Mouse (Mus musculus) neural tube, embryonic 13.5 days (tissue): ENCODE data around the gene Epb41l3. TPM values are rescaled to one million over a fixed set of nuclear protein-coding genes. Genes with fewer than 3 reads are reported as not detected.

Experiments
- ATAC-seq: fragments of 200-750 bp; cut with Nextera tagmentation; 2 replicates; pipeline ENCODE4 v1.8.0; 2017; ENCODE audit warnings: low read depth, mild to moderate bottlenecking, moderate TSS enrichment, moderate library complexity
- H3K27ac ChIP-seq: fragments of 300-500 bp; sonication (generic); replicated peaks from 2 replicates; pipeline ENCODE4 v1.5.1; 2015; ENCODE audit warnings: moderate library complexity, mild to moderate bottlenecking, inconsistent platforms
- H3K27me3 ChIP-seq: fragments of 300-500 bp; sonication (generic); 2 replicates; pipeline ENCODE4 v1.6.1; 2015; ENCODE audit warnings: mild to moderate bottlenecking, inconsistent platforms
- H3K36me3 ChIP-seq: fragments of 300-500 bp; sonication (generic); 2 replicates; pipeline ENCODE4 v1.6.1; 2015; ENCODE audit warnings: mild to moderate bottlenecking, inconsistent platforms
- H3K4me1 ChIP-seq: fragments of 300-500 bp; sonication (generic); replicated peaks from 2 replicates; pipeline ENCODE4 v1.6.1; 2015; ENCODE audit warnings: inconsistent platforms
- H3K4me2 ChIP-seq: fragments of 300-500 bp; sonication (generic); 2 replicates; pipeline ENCODE4 v1.6.1; 2015; ENCODE audit warnings: inconsistent platforms, mild to moderate bottlenecking, moderate library complexity
- H3K4me3 ChIP-seq: fragments of 300-500 bp; sonication (generic); 2 replicates; pipeline ENCODE4 v1.5.1; 2015; ENCODE audit warnings: mild to moderate bottlenecking, inconsistent platforms
- H3K9ac ChIP-seq: fragments of 300-500 bp; sonication (generic); 2 replicates; pipeline ENCODE4 v1.6.1; 2015; ENCODE audit warnings: moderate library complexity, mild to moderate bottlenecking, inconsistent platforms
- H3K9me3 ChIP-seq: fragments of 300-500 bp; sonication (generic); 2 replicates; pipeline ENCODE4 v1.6.1; 2016; ENCODE audit warnings: inconsistent platforms
- WGBS: fragments of 180-500 bp; shearing (Covaris S2); methylation state at CpG from one replicate; pipeline ENCODE4 v1.1.7; 2015; 5-methylcytosine and 5-hydroxymethylcytosine counted together
- polyA plus RNA-seq: library from polyadenylated mRNA; unstranded; fragments of >200 nt; fragmentation: Nextera tagmentation; extraction: Ambion mirVana; gene quantifications from 2 replicates; pipeline ENCODE4 v1.2.1, GENCODE M21; 2015

Epb41l3 gene
- polyA plus RNA-seq: 121 and 122 TPM in 2 replicates

DNA sequence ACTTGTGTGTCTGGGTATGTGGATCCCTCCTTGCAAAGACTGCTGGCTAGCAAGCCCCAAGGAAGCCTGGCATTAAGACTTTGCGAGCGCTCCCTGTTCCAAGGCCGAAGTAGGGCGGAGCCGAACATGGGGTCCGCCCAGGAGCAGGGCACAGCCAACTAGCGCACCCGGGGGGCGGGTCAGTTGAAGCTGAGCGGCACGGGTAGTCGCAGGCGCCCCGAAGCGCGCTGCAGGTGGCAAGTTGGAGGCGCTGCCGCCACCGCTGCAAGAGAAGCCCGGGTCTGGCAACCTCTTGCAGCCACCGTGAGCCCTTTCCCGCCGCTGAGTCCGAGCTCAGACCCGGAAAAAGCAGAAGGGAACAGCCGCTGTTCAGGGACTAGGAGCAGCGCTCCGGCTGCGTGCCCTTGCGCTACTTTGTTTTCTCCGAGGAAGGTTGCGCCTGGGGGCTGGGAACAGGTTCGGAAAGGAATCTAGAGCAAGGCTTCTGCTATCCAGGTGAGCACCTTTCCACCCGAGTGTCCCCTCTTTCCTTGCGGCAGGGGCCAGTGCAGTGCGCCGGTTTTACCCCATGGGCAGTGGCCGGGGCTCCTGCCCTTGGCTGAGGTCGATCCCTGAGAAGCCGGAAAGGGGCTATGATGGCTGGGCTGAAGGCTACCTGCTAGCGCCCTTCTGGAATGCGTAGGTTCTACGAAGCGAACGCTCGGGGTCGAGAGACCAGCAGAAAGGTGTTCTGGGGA, at the start of gene Epb41l3:
Epb41l3 (plus strand) TSS at position 183 of the 737 bp plus-strand sequence.
- H3K4me3 ChIP-seq: peak within 1 kb of the TSS; percentile 66
- H3K9me3 ChIP-seq: no peaks in the 10 kb centered on the region
- ATAC-seq: peak; percentile 95
- peaks cover 28% of the 10 kb centered on the region for H3K4me1 ChIP-seq
- H3K27ac ChIP-seq: 0 out of 2 replicates have a peak within 1 kb of the TSS, but pooled peaks have one; percentile 6
- peaks cover 49% of the 10 kb centered on the region for H3K27me3 ChIP-seq
- under 1% methylated on average over 47 of the region's 47 CpGs for WGBS
- H3K36me3 ChIP-seq: no peaks in the 10 kb centered on the region
- H3K9ac ChIP-seq: peak within 1 kb of the TSS; percentile 73
- peak within 1 kb of the TSS; percentile 100 for H3K4me2 ChIP-seq

DNA sequence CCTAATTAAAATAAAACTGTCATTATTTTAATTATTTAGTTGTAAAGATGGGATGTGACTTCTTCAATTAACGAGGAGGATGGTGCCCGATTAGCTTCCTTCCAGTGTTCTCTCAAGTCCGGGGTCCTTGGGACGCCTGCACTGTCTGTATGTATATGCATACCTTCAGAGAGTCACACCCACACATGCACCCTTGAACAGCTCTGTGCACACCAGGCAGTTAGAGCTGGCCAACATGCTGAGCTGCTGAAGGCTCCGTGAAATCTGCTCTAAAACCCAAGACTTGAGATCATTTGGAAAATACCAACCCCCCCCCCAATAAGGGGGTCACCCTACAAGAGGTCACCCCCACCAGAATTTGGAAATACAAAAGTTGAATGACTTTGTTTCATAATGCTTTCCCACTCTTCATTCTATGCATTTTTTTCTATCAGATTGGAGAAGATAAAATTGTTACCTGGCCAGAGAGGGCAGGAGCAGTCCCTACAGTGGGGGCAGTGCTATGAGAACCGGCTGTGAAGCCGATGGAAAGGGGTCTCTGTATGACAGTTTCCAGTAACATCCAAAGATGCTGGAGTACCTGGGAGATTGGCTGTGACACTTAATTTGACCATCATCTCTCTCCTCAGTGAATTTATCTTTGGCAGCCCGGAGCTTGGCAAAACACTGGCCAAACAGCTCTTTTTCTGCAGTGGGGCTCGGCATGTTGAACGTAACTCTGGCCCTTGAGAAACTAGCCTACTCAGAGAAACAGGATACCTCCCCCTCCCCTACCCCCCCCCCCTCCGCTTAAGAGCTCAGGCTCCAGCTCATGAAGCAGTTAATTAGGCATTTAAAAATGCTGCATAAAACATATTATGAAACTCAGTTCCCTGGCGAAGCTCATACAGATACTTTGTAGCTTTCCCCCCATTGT, 36.5 kb upstream of the Epb41l3 start:
- no peak for ATAC-seq
- H3K27me3 ChIP-seq: no peaks in the 10 kb centered on the region
- H3K4me3 ChIP-seq: no peak overlapping the region
- no peaks in the 10 kb centered on the region for H3K4me1 ChIP-seq
- H3K36me3 ChIP-seq: no peaks in the 10 kb centered on the region
- no peak overlapping the region for H3K4me2 ChIP-seq
- H3K9me3 ChIP-seq: no peaks in the 10 kb centered on the region
- WGBS: 73% methylated on average over 12 of the region's 12 CpGs
- H3K27ac ChIP-seq: no peak overlapping the region
- H3K9ac ChIP-seq: no peak overlapping the region

DNA sequence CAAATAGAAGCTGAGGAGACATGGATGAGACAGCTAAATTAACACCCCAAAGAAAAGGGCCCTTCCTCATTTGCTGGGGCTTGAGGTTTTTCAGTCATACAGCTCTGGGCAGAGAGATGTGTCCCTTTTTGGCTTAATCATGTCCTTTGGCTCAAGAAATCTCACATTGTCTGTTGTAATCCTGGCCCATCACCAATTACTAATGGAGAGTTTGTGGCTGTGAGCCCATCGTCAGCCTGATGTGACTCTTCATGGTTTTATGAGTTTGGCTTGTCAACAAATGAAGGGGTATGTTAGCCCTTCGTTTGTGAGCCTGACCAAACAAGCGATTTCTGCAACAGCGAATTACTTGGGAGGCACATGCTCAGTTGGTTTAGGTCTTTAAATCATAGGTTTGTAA, 34.0 kb upstream of the Epb41l3 start:
- Histone ChIP-seq H3K4me1 (no peaks in the 10 kb centered on the region), H3K4me3 (no peak overlapping the region), H3K27me3 (no peaks in the 10 kb centered on the region), H3K36me3 (no peaks in the 10 kb centered on the region), H3K9me3 (no peaks in the 10 kb centered on the region), H3K4me2 (no peak overlapping the region), H3K27ac (no peak overlapping the region), H3K9ac (no peak overlapping the region)
- 65% methylated on average over 4 of the region's 4 CpGs for WGBS
- ATAC-seq: no peak

DNA sequence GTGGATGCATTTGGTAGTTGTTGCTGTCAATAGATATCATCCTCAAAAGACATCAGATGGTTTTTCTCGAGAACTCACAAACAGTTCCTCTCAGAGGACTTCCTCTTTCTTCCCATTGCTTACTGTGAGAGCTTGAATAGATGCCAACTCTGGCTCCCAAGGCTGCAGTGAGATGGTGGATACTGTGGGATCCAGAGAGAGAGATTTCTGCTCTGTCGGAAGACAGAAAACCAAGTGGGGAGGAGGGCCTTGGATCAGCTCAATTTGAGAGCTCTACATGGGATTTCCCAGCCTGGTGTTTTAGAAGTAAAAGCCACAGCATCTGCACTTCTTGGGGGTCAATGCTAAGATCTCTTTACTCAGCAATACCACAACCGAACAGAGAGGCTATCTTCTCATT, 26.7 kb upstream of the Epb41l3 start:
- Histone ChIP-seq H3K27ac (no peak overlapping the region), H3K4me1 (no peaks in the 10 kb centered on the region), H3K36me3 (no peaks in the 10 kb centered on the region), H3K4me3 (no peak overlapping the region), H3K27me3 (no peaks in the 10 kb centered on the region), H3K4me2 (no peak overlapping the region), H3K9me3 (no peaks in the 10 kb centered on the region), H3K9ac (no peak overlapping the region)
- no peak for ATAC-seq
- WGBS: 83% methylated on average over 3 of the region's 3 CpGs

DNA sequence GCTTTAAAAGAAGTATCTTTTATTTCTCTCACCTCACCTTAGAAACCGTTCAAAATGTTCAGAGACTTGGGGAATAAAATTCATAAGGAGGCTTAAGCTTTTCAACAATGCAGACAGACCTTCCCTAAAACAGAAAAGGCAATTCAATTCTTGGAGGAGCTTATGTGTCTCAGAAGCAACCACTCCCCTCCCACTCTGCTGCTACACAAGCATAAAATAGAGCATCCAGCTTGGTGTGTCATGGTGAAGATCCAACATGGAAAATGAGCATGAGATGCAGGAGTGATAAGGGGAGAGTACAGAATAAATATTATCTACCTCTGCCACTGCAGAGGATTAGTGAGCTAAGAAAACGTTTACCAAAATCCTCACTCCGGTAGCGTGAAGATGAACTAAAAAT, 21.5 kb upstream of the Epb41l3 start:
- Histone ChIP-seq H3K36me3 (no peaks in the 10 kb centered on the region), H3K27ac (no peak overlapping the region), H3K27me3 (no peaks in the 10 kb centered on the region), H3K4me3 (no peak overlapping the region), H3K4me2 (no peak overlapping the region), H3K4me1 (no peaks in the 10 kb centered on the region), H3K9me3 (no peaks in the 10 kb centered on the region), H3K9ac (no peak overlapping the region)
- no peak for ATAC-seq
- WGBS: 85% methylated on average over 4 of the region's 4 CpGs

DNA sequence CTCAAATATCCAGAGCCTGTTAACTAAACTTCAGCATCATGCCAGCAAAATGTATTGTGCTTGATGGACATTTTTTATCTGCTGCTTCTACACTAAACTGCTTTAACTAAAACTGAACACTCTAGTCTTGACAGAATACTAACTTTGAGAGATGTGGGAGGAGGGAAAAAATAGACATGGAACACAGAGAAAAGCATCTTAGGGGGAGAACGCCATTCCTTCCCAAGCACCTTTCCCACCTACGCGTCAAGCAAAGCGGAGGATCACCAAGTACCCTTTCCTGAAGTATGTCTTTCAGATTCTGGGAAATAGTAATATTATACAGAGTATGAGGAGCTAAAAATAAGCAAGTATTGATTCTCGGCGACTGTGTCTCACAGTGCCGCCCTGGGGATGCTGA, 15.7 kb upstream of the Epb41l3 start:
- H3K4me1 ChIP-seq: no peaks in the 10 kb centered on the region
- no peak for ATAC-seq
- no peaks in the 10 kb centered on the region for H3K9me3 ChIP-seq
- WGBS: 87% methylated on average over 7 of the region's 7 CpGs
- no peak overlapping the region for H3K9ac ChIP-seq
- no peaks in the 10 kb centered on the region for H3K27me3 ChIP-seq
- no peak overlapping the region for H3K27ac ChIP-seq
- H3K4me3 ChIP-seq: no peak overlapping the region
- no peaks in the 10 kb centered on the region for H3K36me3 ChIP-seq
- no peak overlapping the region for H3K4me2 ChIP-seq

DNA sequence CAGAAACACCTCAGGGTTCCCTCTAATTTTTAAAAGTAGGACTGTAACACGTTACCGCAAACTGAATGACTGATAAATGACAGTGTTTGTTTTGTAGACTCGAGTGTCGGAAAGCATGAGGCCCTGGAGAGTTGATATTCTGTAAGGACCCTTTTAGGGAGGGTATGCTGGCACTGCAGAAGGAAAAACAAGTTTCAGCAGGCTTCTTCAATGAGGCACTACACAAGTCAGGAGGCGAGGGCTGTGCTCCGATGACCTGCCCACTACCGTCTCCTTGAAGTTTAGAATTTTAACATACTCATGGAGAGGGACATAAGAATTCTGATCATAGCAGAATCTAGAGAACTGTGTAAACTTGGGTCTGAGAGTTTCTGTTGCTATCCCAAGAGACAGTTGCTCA, 15.1 kb upstream of the Epb41l3 start:
- no peak overlapping the region for H3K4me3 ChIP-seq
- 88% methylated on average over 7 of the region's 7 CpGs for WGBS
- no peaks in the 10 kb centered on the region for H3K9me3 ChIP-seq
- ATAC-seq: no peak
- no peaks in the 10 kb centered on the region for H3K4me1 ChIP-seq
- no peak overlapping the region for H3K27ac ChIP-seq
- no peaks in the 10 kb centered on the region for H3K36me3 ChIP-seq
- H3K9ac ChIP-seq: no peak overlapping the region
- no peak overlapping the region for H3K4me2 ChIP-seq
- no peaks in the 10 kb centered on the region for H3K27me3 ChIP-seq

DNA sequence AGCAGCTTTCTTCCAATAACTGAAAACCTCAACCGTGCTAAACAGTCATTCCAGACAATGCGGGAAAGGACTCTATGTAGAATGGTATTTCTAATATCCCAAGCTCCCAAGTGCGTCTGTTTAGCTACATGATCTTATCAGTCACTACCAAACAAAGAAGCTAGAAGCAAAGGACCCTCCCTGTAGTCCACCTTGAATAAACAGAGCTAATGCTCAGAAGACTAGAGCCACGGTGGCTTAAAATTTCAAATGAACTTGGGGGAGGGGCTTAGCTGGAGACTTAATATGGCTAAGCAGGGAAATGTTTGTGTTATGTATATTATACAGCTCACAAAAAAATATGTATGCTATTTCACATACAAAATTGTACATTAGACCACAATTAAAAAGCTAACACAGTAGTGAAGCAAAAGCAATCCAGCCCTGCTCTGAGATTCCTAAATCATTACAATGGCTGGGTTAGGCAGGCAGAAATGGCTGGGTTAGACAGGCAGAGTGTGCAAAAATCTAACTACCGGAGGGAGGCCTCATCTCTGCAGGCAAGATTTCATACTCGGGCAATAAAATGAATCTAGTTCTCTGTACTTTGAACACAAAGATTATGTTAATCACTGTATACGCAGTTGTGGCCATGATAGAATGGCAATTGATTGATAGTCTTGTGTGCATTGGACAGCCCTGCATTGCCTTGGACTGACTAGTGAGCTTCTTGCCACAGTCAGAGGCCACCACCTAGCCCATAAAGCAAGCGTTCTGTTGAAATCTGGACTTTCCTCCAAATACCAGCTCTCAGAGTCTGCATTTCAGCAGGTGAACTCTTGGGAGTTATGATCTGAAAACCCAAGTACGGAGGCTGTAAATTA, 13.4 kb upstream of the Epb41l3 start:
- no peak overlapping the region for H3K4me3 ChIP-seq
- peak overlapping the region; percentile 61 for H3K27ac ChIP-seq
- H3K9ac ChIP-seq: no peak overlapping the region
- no peaks in the 10 kb centered on the region for H3K27me3 ChIP-seq
- H3K9me3 ChIP-seq: no peaks in the 10 kb centered on the region
- no peaks in the 10 kb centered on the region for H3K4me1 ChIP-seq
- peak; percentile 50; the same call in 1 of the 2 replicates for ATAC-seq
- H3K4me2 ChIP-seq: no peak overlapping the region
- WGBS: 62% methylated on average over 9 of the region's 9 CpGs
- no peaks in the 10 kb centered on the region for H3K36me3 ChIP-seq

DNA sequence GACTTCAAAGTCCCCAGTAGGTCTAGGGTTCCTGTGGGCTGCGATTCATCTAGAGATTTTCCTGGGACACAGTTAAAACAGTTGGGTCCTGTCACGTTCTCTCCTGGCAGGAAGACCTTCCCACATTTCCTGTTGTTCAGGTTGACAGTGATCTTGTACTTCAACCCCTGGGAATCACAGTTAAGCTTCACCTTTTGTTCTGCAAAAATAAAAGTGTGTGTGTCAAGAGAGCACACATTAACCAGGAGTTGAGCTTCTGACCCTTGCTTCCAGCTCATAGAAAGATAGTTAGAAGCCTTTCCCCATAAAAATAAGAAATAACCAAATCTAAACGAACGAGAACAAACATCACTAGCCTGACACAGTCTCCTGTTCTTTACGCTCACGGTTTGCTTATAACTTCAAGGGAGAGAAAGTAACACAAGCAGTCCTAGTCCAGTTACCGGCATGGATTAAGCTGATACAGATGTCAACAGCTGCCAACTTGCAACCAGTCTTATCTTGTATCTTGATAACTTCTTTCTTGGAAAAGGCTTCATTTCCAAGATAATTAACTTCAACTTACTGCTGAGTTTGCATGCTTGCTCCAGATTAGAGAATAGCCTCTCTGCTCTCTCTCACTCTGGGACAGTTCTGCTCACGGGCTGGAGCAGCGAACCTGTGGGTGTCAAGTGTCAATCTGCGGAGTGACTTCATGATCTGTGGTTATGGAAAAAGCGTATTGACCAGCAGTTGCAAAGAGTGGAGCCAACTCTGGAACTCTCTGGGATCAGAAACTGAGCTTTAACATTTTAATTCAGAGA, 7.3 kb upstream of the Epb41l3 start:
- Histone ChIP-seq H3K27ac (no peak overlapping the region), H3K36me3 (no peaks in the 10 kb centered on the region), H3K4me1 (no peaks in the 10 kb centered on the region), H3K4me3 (no peak overlapping the region), H3K9ac (no peak overlapping the region), H3K27me3 (no peaks in the 10 kb centered on the region; the same call in 1 of the 2 replicates), H3K9me3 (no peaks in the 10 kb centered on the region), H3K4me2 (no peak overlapping the region)
- ATAC-seq: no peak
- WGBS: 79% methylated on average over 11 of the region's 11 CpGs

DNA sequence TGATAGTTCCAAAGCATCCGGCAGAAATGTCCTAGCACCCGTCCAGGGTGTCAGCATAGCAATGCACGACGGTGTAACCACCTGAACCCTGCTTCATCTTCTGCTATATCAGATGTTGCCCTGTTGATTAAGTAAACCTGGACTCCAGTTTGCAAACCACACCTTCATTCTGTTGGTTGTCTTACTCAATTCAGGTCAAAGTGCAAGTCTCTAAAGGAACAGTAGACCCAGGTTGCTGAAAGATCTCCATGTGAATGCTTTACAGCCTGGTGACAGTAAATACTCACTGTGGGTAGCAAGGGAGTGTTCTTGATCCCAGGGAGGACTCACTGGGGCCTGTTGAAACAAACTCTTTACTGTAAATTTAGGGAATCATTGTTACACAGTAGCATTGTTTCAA, 1.4 kb upstream of the Epb41l3 start:
- Histone ChIP-seq H3K36me3 (no peaks in the 10 kb centered on the region), H3K9me3 (no peaks in the 10 kb centered on the region), H3K27me3 (peaks cover 49% of the 10 kb centered on the region), H3K27ac (no peak overlapping the region), H3K4me1 (peaks cover 28% of the 10 kb centered on the region), H3K9ac (no peak overlapping the region), H3K4me2 (no peak overlapping the region), H3K4me3 (no peak overlapping the region)
- no peak for ATAC-seq
- WGBS: 87% methylated on average over 4 of the region's 4 CpGs

DNA sequence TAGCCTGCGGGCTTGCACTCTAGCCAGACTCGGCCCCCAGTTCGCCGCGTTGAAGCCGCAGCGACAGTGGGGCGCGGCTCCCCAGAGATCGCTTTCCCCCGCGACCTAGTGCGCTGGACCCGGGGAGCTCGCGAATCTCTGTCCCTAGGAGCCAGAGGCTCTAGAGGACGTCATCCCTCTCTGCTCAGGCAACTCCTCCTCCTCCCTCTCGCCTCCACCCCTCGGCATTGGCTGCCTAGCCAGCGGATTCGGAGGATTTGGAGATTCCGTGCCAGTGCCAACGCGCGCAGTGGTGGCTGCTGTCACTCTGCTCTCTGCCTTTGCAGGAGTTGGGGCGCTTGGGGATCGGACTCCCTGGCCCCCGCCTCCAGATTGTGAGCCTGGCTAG, 749 bp downstream of the Epb41l3 start:
- H3K27me3 ChIP-seq: peaks cover 49% of the 10 kb centered on the region
- under 1% methylated on average over 28 of the region's 28 CpGs for WGBS

More for the DNA sequence above, 749 bp downstream of the Epb41l3 start:
- peak overlapping the region; percentile 66 for H3K4me3 ChIP-seq
- 0 out of 2 replicates have a peak overlapping the region, but pooled peaks have one; percentile 6 for H3K27ac ChIP-seq
- peak; percentile 72 for ATAC-seq
- no peaks in the 10 kb centered on the region for H3K9me3 ChIP-seq
- H3K9ac ChIP-seq: peak overlapping the region; percentile 73
- peaks cover 28% of the 10 kb centered on the region for H3K4me1 ChIP-seq
- no peaks in the 10 kb centered on the region for H3K36me3 ChIP-seq
- peak overlapping the region; percentile 100 for H3K4me2 ChIP-seq
